Mouse (Mus musculus) c-Kit-positive CD71-negative TER-119-negative erythroid progenitor cells, embryonic 14.5 days (primary cell): ENCODE measurements around the gene Clpsl2.

ENCODE experiments used
- DNase-seq: peaks from one replicate; pipeline ENCODE4 v3.0.0-alpha.2; 2013; ENCODE audit warnings: low read depth

Gene Clpsl2

DNA sequence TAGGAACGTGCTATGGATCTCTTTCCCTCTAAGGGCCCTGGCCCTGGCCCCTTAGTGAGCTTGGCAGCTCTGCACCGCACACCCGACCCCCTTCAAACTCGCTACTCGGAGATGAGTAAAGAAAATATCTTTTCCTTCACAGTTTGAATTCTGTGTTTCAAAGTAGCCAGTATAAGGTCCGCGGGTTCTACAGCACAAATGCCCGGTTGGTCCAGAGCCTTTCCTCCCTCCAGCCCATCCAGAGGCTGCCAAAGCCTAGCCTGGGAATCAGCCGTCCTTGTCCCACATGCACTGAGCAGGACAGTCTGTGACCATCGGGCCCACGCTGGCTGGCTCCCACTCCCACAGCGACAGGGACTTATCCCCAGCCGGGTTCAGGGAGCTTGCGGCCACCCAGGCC, at the start of gene Clpsl2:
Clpsl2 (plus strand) TSS at position 301 of the 400 bp plus-strand sequence.
- DNase-seq, result no peak

- DNase-seq, result no peak
Observed at GRCm38 (mm10) chr17:28500465-28500864, 48.7 kb upstream of the Clpsl2 start.

DNA sequence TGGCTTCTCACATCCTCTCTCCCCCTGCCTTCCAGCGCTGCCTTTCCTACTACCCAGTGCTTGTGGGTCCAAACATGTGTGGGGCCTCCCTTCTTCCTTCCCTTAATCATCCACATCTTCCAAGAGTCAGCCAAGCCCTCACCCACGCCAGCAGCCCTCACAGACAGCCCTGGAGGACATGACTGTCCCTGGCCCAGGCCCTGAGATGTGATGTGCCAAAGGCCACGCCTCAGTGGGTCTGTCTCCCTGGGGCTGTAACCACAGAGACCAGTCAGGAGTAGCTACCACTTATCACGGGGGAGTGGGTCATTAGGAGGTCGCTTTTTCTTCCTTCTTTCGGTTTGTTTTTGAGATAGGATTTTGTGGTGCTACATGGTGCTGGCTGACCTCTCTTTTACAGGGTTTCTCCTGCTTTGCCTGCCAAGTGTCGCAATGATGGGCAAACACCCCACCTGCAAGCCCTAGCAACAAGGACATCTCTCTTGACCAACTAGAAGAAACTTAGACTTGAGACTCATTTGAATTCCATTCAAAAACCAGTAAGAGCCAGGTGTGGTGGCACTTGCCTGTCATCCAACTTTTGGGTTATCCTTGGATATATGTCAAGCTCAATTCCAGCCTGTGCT, 46.9 kb upstream of the Clpsl2 start:
- no peak for DNase-seq

GRCm38 (mm10) chr17:28504182-28504581, 45.0 kb upstream of the Clpsl2 start:
- no peak for DNase-seq

- no peak for DNase-seq
Observed at GRCm38 (mm10) chr17:28505591-28505990, 43.6 kb upstream of the Clpsl2 start.

GRCm38 (mm10) chr17:28506895-28507294, 42.3 kb upstream of the Clpsl2 start:
- no peak for DNase-seq

DNA sequence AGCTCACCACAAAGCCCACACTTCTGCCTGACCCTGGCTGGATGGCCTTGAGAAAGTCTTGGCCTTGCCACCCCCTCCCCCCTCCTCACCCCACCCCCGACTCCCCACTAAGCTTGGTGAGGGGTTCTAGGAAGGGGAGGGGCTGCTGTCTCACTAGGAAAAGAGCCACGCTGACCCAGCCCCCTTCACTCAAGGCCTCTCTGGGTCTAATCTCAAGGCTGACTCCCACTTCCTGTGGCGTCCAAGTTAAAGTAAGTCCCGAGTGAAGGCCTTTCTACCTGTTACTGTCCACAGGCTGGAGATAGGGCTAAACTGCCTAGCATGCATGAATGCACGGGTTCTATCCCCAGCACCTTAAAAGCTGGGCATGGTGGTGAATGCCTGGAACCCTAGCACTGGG, 41.7 kb upstream of the Clpsl2 start:
- no peak for DNase-seq

GRCm38 (mm10) chr17:28510445-28511342, 38.5 kb upstream of the Clpsl2 start:
- no peak for DNase-seq

DNA sequence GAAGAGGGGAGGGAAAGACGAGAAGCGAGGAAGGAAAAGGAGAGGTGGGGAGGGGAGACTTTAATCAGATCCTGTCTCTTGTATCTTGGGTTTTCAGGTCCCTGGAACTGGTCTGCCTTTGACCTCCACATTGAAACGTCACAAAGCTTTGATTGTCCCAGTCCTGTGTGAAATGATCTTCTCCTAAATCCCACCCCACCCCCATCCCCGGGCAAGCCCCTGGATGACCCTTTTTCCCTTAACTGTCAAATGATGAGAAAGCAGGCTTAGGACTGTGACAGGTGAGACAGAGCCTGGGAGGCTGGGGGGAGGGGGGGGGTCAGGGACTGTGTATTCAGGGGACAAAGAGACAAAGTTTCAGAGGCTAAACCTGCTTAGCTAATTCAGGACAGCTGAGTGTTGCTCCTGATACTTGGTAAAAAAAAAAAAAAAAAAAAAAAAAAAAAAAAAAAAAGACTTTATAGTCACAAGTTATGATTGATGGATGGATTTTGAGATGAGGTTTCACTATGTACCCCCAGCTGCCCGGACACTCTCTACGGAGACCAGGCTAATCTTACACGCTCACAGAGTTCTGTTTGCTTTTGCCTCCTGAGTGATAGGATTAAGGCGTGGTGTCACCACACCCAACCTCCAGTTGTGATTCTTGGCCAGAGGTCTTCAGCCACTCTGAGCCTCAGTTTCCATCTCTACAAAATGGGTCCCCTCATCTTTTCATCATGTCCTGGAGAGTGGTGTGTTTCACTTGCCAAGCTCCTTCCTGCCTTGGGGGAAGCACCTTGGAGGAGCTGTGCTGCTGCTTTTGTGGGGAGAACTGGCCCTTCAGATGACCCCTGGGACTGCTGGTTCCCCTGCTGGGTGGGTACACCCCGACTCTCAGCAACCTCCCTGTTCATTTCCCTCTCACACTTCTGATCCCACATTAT, 37.3 kb upstream of the Clpsl2 start:
- DNase-seq, result no peak

GRCm38 (mm10) chr17:28512696-28513095, 36.5 kb upstream of the Clpsl2 start:
- DNase-seq, result no peak

DNA sequence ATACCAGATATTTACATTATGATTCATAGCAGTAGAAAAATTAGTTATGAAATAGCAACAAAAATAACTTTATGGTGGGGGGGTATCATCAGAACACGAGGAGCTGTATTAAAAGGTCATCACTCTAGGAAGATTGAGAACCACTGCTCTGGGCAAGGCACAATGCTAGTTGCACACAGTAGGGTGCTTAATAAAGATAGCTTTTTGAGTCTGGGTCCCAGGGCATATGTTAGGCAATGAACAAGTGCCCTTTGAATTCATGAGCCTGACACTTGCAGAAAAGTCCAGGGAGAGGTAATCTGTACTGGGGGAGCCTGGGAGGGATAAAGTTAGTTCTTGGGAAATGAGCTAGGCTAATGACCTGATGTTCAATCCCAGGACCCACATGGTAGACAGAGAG, 35.9 kb upstream of the Clpsl2 start:
- DNase-seq, result no peak

DNA sequence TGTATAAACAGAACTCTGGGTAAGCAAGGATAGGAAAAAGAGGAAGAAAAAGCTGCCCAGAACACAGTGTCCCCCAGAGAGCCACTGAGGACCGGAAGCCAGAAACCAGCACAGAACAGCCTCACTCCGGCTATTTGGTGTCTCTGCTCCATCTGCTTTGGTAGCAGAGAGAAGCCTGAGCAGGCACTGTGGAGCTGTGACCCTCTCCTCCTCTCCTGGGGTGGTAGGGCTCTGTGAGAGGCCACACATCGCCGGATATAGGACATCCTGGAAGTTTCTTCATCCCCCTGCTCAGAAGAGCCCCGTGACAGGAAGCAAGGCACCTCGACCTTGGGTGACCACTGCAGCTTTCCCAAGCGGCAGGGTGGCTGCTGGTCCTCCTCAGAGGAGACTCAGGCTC, 35.4 kb upstream of the Clpsl2 start:
- DNase-seq, result no peak

DNA sequence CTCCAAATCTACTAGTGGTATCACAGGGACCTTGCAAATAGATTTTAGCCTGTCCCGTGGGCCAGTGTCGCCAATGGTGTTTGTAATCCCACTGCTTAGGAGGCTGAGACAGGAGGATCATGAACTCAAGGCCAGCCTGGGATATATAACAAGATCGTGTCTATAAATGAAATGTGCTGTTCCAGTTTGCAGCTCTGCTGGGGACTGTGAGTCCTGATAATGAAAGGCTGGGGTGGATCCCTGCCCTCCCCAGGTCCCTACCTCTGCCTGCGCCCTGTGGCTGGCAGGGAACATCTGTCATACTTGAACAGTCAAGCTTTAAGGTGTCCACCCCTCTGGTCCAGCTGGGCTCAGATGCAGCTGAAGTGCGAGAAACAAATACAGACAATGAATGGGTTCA, 34.7 kb upstream of the Clpsl2 start:
- no peak for DNase-seq

- DNase-seq, result no peak
Observed at GRCm38 (mm10) chr17:28515431-28516341, 33.5 kb upstream of the Clpsl2 start.

GRCm38 (mm10) chr17:28516881-28517280, 32.3 kb upstream of the Clpsl2 start:
- DNase-seq, result no peak

DNA sequence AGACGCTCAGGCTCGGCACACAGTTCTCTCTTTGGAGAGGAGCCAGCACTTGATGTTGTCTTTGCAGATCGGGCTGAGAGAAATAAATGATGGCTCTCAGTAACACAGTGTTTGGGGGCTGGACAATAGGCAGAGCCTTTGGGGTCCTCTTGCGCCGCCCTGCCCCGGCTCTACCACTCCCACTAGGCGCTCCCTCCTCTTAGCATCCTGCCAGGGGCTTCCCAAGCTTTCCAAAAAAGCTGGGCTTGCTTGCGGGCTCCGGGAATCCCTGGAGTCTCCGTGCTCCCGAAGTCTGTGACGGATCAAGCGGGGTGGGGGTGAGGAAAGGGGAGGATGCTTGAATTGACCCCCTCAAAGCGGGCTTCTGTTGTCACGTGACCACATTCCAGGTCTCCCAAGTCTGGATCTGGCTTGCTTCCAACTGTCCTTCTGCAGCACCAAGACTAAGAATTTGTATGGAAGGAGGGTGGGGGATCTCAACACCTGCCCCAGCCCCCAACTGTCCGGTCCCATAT, 31.7 kb upstream of the Clpsl2 start, which contains the start of gene Fkbp5:
Fkbp5 (minus strand) TSS at position 87 of the 515 bp plus-strand sequence.
- no peak for DNase-seq

- peak; percentile 59 for DNase-seq
Observed at GRCm38 (mm10) chr17:28517956-28518614, 31.1 kb upstream of the Clpsl2 start.

DNA sequence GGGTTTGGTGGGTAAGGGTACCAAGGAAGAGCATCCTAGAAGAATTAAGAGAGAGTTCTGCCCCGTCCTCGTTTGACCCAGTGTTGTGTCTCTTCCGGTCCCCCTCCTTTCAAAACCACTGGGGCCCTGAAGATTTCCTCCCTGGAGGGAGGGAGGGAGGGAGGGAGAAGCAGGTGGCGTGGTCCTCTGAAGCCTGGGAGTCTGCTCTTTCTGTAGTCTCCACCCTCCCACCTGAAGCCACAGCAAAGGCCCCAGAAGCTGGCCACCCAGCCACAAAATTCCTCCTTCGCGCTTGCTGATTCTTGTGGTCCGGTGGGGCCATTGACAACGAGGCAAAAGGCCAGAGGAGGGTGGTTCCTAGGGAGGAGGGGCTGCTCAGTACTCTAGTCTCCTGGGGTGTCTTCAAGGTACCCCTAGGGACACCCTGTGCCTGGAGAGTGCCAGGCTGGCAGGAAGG, 30.6 kb upstream of the Clpsl2 start:
- DNase-seq, result no peak

- DNase-seq, result no peak
Observed at GRCm38 (mm10) chr17:28519827-28520226, 29.4 kb upstream of the Clpsl2 start.

GRCm38 (mm10) chr17:28520561-28520960, 28.6 kb upstream of the Clpsl2 start:
- DNase-seq, result no peak
